Mouse (Mus musculus) heart, embryonic 12.5 days (tissue): ENCODE results near the gene Ywhab. TPM values are rescaled to one million over a fixed set of nuclear protein-coding genes. Genes with fewer than 3 reads are reported as not detected.
A peak's percentile ranks its signal among the peaks of the same experiment; 100 is the strongest.

Source experiments
- ATAC-seq: fragments of 200-750 bp; cut with Nextera tagmentation; 2 replicates; pipeline ENCODE4 v1.8.0; 2017; ENCODE audit warnings: moderate TSS enrichment, moderate library complexity; ENCODE audit not compliant: insufficient number of reproducible peaks, low FRiP score
- H3K27ac ChIP-seq: fragments of 300-500 bp; sonication (generic); 2 replicates; pipeline ENCODE4 v1.5.1; 2016; ENCODE audit warnings: mild to moderate bottlenecking, moderate library complexity; ENCODE audit not compliant: poor library complexity, severe bottlenecking
- H3K27me3 ChIP-seq: fragments of 300-500 bp; sonication (generic); replicated peaks from 2 replicates; pipeline ENCODE4 v1.6.1; 2016; ENCODE audit warnings: mild to moderate bottlenecking, moderate library complexity
- H3K36me3 ChIP-seq: fragments of 300-500 bp; sonication (generic); 2 replicates; pipeline ENCODE4 v1.6.1; 2016; ENCODE audit warnings: mild to moderate bottlenecking, moderate library complexity
- H3K4me1 ChIP-seq: fragments of 300-500 bp; sonication (generic); replicated peaks from 2 replicates; pipeline ENCODE4 v1.6.1; 2016; ENCODE audit warnings: mild to moderate bottlenecking
- H3K4me2 ChIP-seq: fragments of 300-500 bp; sonication (generic); 2 replicates; pipeline ENCODE4 v1.6.1; 2016; ENCODE audit warnings: mild to moderate bottlenecking, moderate library complexity
- H3K4me3 ChIP-seq: fragments of 300-500 bp; sonication (generic); 2 replicates; pipeline ENCODE4 v1.5.1; 2016; ENCODE audit warnings: mild to moderate bottlenecking
- H3K9ac ChIP-seq: fragments of 300-500 bp; sonication (generic); 2 replicates; pipeline ENCODE4 v1.6.1; 2016; ENCODE audit warnings: mild to moderate bottlenecking, moderate library complexity
- H3K9me3 ChIP-seq: fragments of 300-500 bp; sonication (generic); replicated peaks from 2 replicates; pipeline ENCODE4 v1.6.1; 2016; ENCODE audit warnings: mild to moderate bottlenecking, moderate library complexity
- WGBS: fragments of 180-500 bp; shearing (Covaris S2); methylation state at CpG from one replicate; pipeline ENCODE4 v1.1.7; 2016; 5-methylcytosine and 5-hydroxymethylcytosine counted together
- polyA plus RNA-seq: library from polyadenylated mRNA; unstranded; fragments of >200 nt; fragmentation: Nextera tagmentation; extraction: Ambion mirVana; gene quantifications from 2 replicates; pipeline ENCODE4 v1.2.1, GENCODE M21; 2016

Gene Ywhab
- polyA plus RNA-seq, 1 experiment from 2014 or later = 270 TPM

GRCm38 (mm10) chr2:164009227-164009626 is 14.5 kb downstream of the Ywhab start:
- peaks cover 45% of the 10 kb centered on the region for H3K4me1 ChIP-seq
- H3K4me3 ChIP-seq = no peak overlapping the region
- no peak overlapping the region for H3K27ac ChIP-seq
- no peak overlapping the region for H3K9ac ChIP-seq
- H3K9me3 ChIP-seq = no peaks in the 10 kb centered on the region
- no peaks in the 10 kb centered on the region for H3K27me3 ChIP-seq
- 87% methylated on average over 6 of the region's 6 CpGs for WGBS
- H3K36me3 ChIP-seq = peaks cover 26% of the 10 kb centered on the region
- no peak for ATAC-seq
- no peak overlapping the region for H3K4me2 ChIP-seq

- Histone ChIP-seq H3K9me3 (no peaks in the 10 kb centered on the region), H3K4me3 (no peak overlapping the region), H3K4me2 (no peak overlapping the region), H3K9ac (no peak overlapping the region), H3K27ac (no peak overlapping the region), H3K36me3 (peaks cover 38% of the 10 kb centered on the region), H3K4me1 (peaks cover 33% of the 10 kb centered on the region), H3K27me3 (no peaks in the 10 kb centered on the region)
- ATAC-seq = no peak
- 85% methylated on average over 5 of the region's 5 CpGs for WGBS
Observed at GRCm38 (mm10) chr2:164010496-164010895, 15.7 kb downstream of the Ywhab start.

DNA sequence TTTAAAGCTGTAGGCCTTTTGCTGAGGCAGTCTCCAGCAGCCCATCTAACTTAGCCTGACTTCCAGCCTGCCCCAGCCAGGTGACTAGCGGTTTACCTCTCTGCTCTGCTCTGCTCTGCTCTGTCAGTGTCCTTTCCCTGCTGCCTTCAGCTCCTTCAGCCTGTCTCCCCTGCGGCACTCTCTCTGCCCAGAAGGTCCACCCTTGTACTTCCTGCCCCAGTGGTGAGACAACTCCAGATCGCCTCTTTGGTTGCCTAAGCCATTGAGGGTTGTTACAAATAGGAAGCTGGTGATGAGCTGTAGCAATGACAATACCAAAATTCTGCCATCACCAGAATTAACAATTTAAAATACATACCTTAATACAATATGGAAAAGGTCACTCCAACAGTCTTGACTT is 16.2 kb downstream of the Ywhab start:
- Histone ChIP-seq H3K27ac (no peak overlapping the region), H3K4me3 (no peak overlapping the region), H3K9me3 (no peaks in the 10 kb centered on the region), H3K9ac (no peak overlapping the region), H3K27me3 (no peaks in the 10 kb centered on the region), H3K36me3 (peaks cover 43% of the 10 kb centered on the region), H3K4me2 (no peak overlapping the region), H3K4me1 (peaks cover 29% of the 10 kb centered on the region)
- WGBS = 83% methylated on average over 3 of the region's 3 CpGs
- no peak for ATAC-seq

DNA sequence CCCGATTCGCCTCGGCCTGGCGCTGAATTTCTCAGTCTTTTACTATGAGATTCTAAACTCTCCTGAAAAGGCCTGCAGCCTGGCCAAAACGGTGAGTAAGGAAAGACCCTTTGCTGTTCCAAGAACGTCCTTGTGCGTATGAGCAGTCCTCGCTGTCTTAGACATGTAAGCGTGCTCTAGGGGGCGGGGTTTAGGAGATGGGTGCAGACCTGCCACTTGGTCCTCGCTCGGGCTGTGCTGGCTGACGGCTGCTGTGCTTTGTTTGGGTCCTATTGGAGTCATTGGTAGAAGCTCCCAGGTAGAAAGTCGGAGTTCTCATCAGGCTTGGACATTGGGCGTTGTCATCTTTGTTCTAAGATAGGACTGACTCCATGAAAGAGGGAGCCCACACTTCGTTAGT is 20.5 kb downstream of the Ywhab start:
- no peak overlapping the region for H3K27ac ChIP-seq
- H3K9me3 ChIP-seq = no peaks in the 10 kb centered on the region
- no peak overlapping the region for H3K9ac ChIP-seq
- peaks cover 82% of the 10 kb centered on the region for H3K36me3 ChIP-seq
- WGBS = 91% methylated on average over 16 of the region's 16 CpGs
- H3K4me1 ChIP-seq = peaks cover 6% of the 10 kb centered on the region; the same call in 1 of the 2 replicates
- no peak overlapping the region for H3K4me2 ChIP-seq
- no peak for ATAC-seq
- H3K4me3 ChIP-seq = no peak overlapping the region
- no peaks in the 10 kb centered on the region for H3K27me3 ChIP-seq

DNA sequence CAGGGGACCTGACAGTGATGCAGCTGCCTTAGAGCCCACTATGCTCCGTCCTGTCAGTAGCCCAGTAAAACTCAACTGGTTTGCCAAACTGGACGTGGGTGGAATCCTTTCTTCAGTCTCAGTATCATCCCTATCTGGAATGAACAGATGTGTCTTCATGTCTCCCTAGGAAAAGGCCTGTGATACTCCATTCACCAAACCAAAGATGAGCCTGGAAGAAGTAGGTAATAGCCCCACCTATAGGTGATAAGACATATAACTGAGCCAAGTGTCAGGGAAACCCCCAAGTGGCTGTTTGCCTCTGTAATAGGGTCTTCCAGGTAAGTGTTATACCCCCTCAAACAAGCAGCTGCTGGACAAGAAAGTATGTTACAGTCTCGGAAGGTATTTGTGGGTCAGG is 24.1 kb downstream of the Ywhab start:
- 89% methylated on average over 3 of the region's 3 CpGs for WGBS
- peaks cover 58% of the 10 kb centered on the region for H3K36me3 ChIP-seq
- H3K4me2 ChIP-seq = no peak overlapping the region
- H3K9ac ChIP-seq = no peak overlapping the region
- no peak overlapping the region for H3K27ac ChIP-seq
- no peaks in the 10 kb centered on the region for H3K27me3 ChIP-seq
- H3K9me3 ChIP-seq = no peaks in the 10 kb centered on the region
- H3K4me1 ChIP-seq = no peaks in the 10 kb centered on the region
- H3K4me3 ChIP-seq = no peak overlapping the region
- no peak for ATAC-seq

- no peak overlapping the region for H3K27ac ChIP-seq
- 71% methylated on average over 4 of the region's 4 CpGs for WGBS
- no peaks in the 10 kb centered on the region for H3K4me1 ChIP-seq
- no peak overlapping the region for H3K4me2 ChIP-seq
- no peak overlapping the region for H3K9ac ChIP-seq
- no peak for ATAC-seq
- H3K9me3 ChIP-seq = no peaks in the 10 kb centered on the region
- H3K27me3 ChIP-seq = no peaks in the 10 kb centered on the region
- peaks cover 49% of the 10 kb centered on the region for H3K36me3 ChIP-seq
- H3K4me3 ChIP-seq = no peak overlapping the region
Observed at GRCm38 (mm10) chr2:164019943-164020342, 25.2 kb downstream of the Ywhab start.

- Histone ChIP-seq H3K36me3 (peaks cover 29% of the 10 kb centered on the region), H3K4me1 (0 out of 2 replicates have a peak, but pooled peaks cover under 1% of the 10 kb centered on the region), H3K9ac (no peak overlapping the region), H3K9me3 (no peaks in the 10 kb centered on the region), H3K4me2 (no peak overlapping the region), H3K27me3 (no peaks in the 10 kb centered on the region), H3K4me3 (no peak overlapping the region), H3K27ac (no peak overlapping the region)
- 42% methylated on average over 2 of the region's 2 CpGs for WGBS
- no peak for ATAC-seq
Observed at GRCm38 (mm10) chr2:164022104-164022503, 27.3 kb downstream of the Ywhab start.

GRCm38 (mm10) chr2:164025150-164025549 is 30.4 kb downstream of the Ywhab start, which contains the start of gene Pabpc1l:
TSS of gene Pabpc1l (plus strand) at chr2:164025450.
- no peak for ATAC-seq
- no peaks in the 10 kb centered on the region for H3K9me3 ChIP-seq
- peaks cover 9% of the 10 kb centered on the region; the same call in 1 of the 2 replicates for H3K4me1 ChIP-seq
- H3K4me2 ChIP-seq = no peak within 1 kb of the TSS
- no peak within 1 kb of the TSS for H3K4me3 ChIP-seq
- no peaks in the 10 kb centered on the region for H3K27me3 ChIP-seq
- H3K27ac ChIP-seq = no peak within 1 kb of the TSS
- H3K36me3 ChIP-seq = peaks cover under 1% of the 10 kb centered on the region; the same call in 1 of the 2 replicates
- 80% methylated on average over 16 of the region's 16 CpGs for WGBS
- H3K9ac ChIP-seq = no peak within 1 kb of the TSS

DNA sequence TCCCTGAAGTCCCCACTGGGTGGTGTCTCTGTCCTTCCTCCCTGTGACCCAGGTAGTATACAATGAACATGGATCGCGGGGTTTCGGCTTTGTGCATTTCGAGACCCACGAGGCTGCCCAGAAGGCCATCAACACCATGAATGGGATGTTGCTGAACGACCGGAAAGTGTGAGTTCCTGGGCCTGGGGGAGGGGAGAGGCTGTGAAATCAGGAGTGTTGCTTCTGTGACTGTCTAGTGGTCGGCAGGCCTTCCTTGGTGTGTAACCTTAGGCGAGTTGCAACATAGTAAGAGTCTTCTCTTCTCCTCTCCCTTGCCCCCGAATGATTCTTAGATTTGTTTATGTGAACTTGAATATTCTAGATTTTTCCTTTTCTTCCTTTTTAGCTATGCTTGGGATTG is 36.4 kb downstream of the Ywhab start:
- H3K27ac ChIP-seq = no peak overlapping the region
- ATAC-seq = no peak
- no peak overlapping the region for H3K4me2 ChIP-seq
- no peak overlapping the region for H3K9ac ChIP-seq
- peaks cover 5% of the 10 kb centered on the region; the same call in 1 of the 2 replicates for H3K9me3 ChIP-seq
- no peaks in the 10 kb centered on the region for H3K36me3 ChIP-seq
- peaks cover 9% of the 10 kb centered on the region; the same call in 1 of the 2 replicates for H3K4me1 ChIP-seq
- H3K4me3 ChIP-seq = no peak overlapping the region
- WGBS = 64% methylated on average over 10 of the region's 10 CpGs
- H3K27me3 ChIP-seq = no peaks in the 10 kb centered on the region

DNA sequence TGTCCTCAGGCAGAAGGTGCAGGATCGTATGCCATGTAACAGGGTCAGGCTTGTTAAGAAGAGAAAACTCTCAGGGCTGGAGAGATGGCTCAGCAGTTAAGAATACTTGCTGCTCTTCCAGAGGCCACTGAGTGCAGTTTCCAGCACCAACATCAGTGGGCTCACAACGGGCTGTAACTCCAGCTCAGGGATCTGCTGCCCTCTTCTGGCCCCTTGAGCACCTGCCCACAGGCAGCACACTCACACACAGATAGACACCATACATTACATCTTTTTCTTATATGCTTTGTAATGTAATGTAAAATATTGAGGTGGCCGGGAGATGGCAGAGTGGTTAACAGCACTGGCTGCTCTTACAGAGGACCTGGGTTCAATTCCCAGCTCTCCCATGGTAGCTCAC is 38.2 kb downstream of the Ywhab start:
- H3K4me2 ChIP-seq = no peak overlapping the region
- no peak overlapping the region for H3K4me3 ChIP-seq
- no peaks in the 10 kb centered on the region for H3K27me3 ChIP-seq

DNA sequence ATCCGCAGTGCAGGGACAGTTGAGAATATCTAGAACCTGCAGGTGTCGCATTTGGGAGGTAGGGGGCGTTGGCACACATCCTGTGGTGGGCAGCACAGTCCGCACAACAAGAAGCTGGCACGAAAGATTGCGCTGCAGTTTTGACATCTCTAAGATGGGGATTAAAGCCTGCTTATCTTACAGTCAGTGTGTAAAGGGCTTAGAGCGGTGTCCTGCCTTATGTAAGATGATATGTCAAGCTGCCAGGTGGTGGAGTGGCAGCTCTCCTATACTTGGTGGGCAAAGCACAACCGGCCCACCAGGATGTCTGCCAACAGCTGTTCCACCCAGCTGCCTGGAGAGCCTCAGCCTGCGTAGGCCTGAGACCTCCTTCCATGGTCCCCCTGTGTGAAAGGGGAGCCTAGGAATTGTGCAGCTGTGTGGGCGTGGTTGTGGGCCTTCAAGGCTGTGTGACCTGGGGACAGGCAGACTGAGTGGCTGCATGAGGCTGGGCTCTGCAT is 41.8 kb downstream of the Ywhab start:
- WGBS = 36% methylated on average over 10 of the region's 10 CpGs
- no peaks in the 10 kb centered on the region for H3K36me3 ChIP-seq
- H3K27me3 ChIP-seq = no peaks in the 10 kb centered on the region
- no peak overlapping the region for H3K4me3 ChIP-seq
- H3K9ac ChIP-seq = no peak overlapping the region; the same call in 1 of the 2 replicates
- peak overlapping the region; percentile 23; the same call in 1 of the 2 replicates for H3K4me2 ChIP-seq
- H3K4me1 ChIP-seq = peaks cover 7% of the 10 kb centered on the region
- H3K9me3 ChIP-seq = peaks cover 5% of the 10 kb centered on the region; the same call in 1 of the 2 replicates
- 0 out of 2 replicates have a peak, but pooled peaks have one; percentile 20 for ATAC-seq
- H3K27ac ChIP-seq = no peak overlapping the region

More for the DNA sequence above, 38.2 kb downstream of the Ywhab start:
- no peak for ATAC-seq
- Histone ChIP-seq H3K4me1 (peaks cover 7% of the 10 kb centered on the region), H3K9me3 (peaks cover 5% of the 10 kb centered on the region; the same call in 1 of the 2 replicates), H3K9ac (no peak overlapping the region), H3K27ac (no peak overlapping the region), H3K36me3 (no peaks in the 10 kb centered on the region)
- 85% methylated on average over 3 of the region's 3 CpGs for WGBS
